Mouse (Mus musculus): Measurements from ENCODE around the gene Vac14. TPM values are rescaled to one million over a fixed set of nuclear protein-coding genes. Genes with fewer than 3 reads are reported as not detected.

Gene Vac14
- polyA plus RNA-seq, 1 experiment from 2014 or later = 35.5 TPM

- Histone ChIP-seq H3K9ac (ENCODE audit: low read length) (no peak overlapping the region), H3K9me3 (ENCODE audit: control insufficient read depth, low read length) (no peaks in the 10 kb centered on the region), H3K27ac (ENCODE audit: low read depth, low read length) (no peak overlapping the region), H3K4me1 (ENCODE audit: control insufficient read depth, insufficient read depth, low read length) (no peaks in the 10 kb centered on the region; the same call in 1 of the 2 replicates), H3K4me2 (ENCODE audit: low read depth) (no peak overlapping the region), H3K27me3 (ENCODE audit: control insufficient read depth, insufficient read depth, low read length) (no peaks in the 10 kb centered on the region), H3K36me3 (ENCODE audit: control insufficient read depth, insufficient read depth, low read length) (peaks cover 20% of the 10 kb centered on the region), H3K4me3 (ENCODE audit: low read depth, low read length) (no peak overlapping the region)
- 88% methylated on average over 8 of the region's 8 CpGs for WGBS
- DNase-seq (ENCODE audit: low spot score) = no peak
- no peak for ATAC-seq (ENCODE audit: insufficient read depth, low FRiP score, low TSS enrichment)
These were observed 113.0 kb downstream of the Vac14 start for GRCm38 (mm10) chr8:110731346-110731859.

GRCm38 (mm10) chr8:110733036-110733435, 114.7 kb downstream of the Vac14 start:
- Histone ChIP-seq H3K4me3 (ENCODE audit: low read depth, low read length) (no peak overlapping the region), H3K9ac (ENCODE audit: low read length) (no peak overlapping the region), H3K9me3 (ENCODE audit: control insufficient read depth, low read length) (no peaks in the 10 kb centered on the region), H3K36me3 (ENCODE audit: control insufficient read depth, insufficient read depth, low read length) (peaks cover 29% of the 10 kb centered on the region), H3K27me3 (ENCODE audit: control insufficient read depth, insufficient read depth, low read length) (no peaks in the 10 kb centered on the region), H3K4me2 (ENCODE audit: low read depth) (no peak overlapping the region), H3K27ac (ENCODE audit: low read depth, low read length) (no peak overlapping the region), H3K4me1 (ENCODE audit: control insufficient read depth, insufficient read depth, low read length) (no peaks in the 10 kb centered on the region)
- WGBS = 94% methylated on average over 8 of the region's 8 CpGs
- DNase-seq (ENCODE audit: low spot score) (no peak), ATAC-seq (ENCODE audit: insufficient read depth, low FRiP score, low TSS enrichment) (no peak)

- ATAC-seq (ENCODE audit: insufficient read depth, low FRiP score, low TSS enrichment) (no peak), DNase-seq (ENCODE audit: low spot score) (no peak)
- Histone ChIP-seq H3K9me3 (ENCODE audit: control insufficient read depth, low read length) (no peaks in the 10 kb centered on the region), H3K36me3 (ENCODE audit: control insufficient read depth, insufficient read depth, low read length) (peaks cover 23% of the 10 kb centered on the region), H3K27ac (ENCODE audit: low read depth, low read length) (no peak overlapping the region), H3K27me3 (ENCODE audit: control insufficient read depth, insufficient read depth, low read length) (no peaks in the 10 kb centered on the region), H3K4me3 (ENCODE audit: low read depth, low read length) (no peak overlapping the region), H3K9ac (ENCODE audit: low read length) (no peak overlapping the region), H3K4me2 (ENCODE audit: low read depth) (no peak overlapping the region), H3K4me1 (ENCODE audit: control insufficient read depth, insufficient read depth, low read length) (no peaks in the 10 kb centered on the region)
- 96% methylated on average over 35 of the region's 35 CpGs for WGBS
These were observed 120.3 kb downstream of the Vac14 start for GRCm38 (mm10) chr8:110738591-110739195.

GRCm38 (mm10) chr8:110740629-110741175, 122.3 kb downstream of the Vac14 start:
- H3K4me2 ChIP-seq (ENCODE audit: low read depth) = no peak overlapping the region
- no peaks in the 10 kb centered on the region for H3K9me3 ChIP-seq (ENCODE audit: control insufficient read depth, low read length)
- WGBS = 93% methylated on average over 5 of the region's 5 CpGs
- H3K4me3 ChIP-seq (ENCODE audit: low read depth, low read length) = no peak overlapping the region
- H3K9ac ChIP-seq (ENCODE audit: low read length) = no peak overlapping the region
- ATAC-seq (ENCODE audit: insufficient read depth, low FRiP score, low TSS enrichment) (no peak), DNase-seq (ENCODE audit: low spot score) (no peak)
- H3K27ac ChIP-seq (ENCODE audit: low read depth, low read length) = no peak overlapping the region
- no peaks in the 10 kb centered on the region for H3K4me1 ChIP-seq (ENCODE audit: control insufficient read depth, insufficient read depth, low read length)
- no peaks in the 10 kb centered on the region for H3K27me3 ChIP-seq (ENCODE audit: control insufficient read depth, insufficient read depth, low read length)
- H3K36me3 ChIP-seq (ENCODE audit: control insufficient read depth, insufficient read depth, low read length) = peaks cover 23% of the 10 kb centered on the region

- 90% methylated on average over 15 of the region's 15 CpGs for WGBS
- Histone ChIP-seq H3K4me1 (ENCODE audit: control insufficient read depth, insufficient read depth, low read length) (no peaks in the 10 kb centered on the region), H3K27me3 (ENCODE audit: control insufficient read depth, insufficient read depth, low read length) (no peaks in the 10 kb centered on the region), H3K36me3 (ENCODE audit: control insufficient read depth, insufficient read depth, low read length) (peaks cover 19% of the 10 kb centered on the region), H3K9me3 (ENCODE audit: control insufficient read depth, low read length) (no peaks in the 10 kb centered on the region), H3K4me2 (ENCODE audit: low read depth) (no peak overlapping the region), H3K27ac (ENCODE audit: low read depth, low read length) (no peak overlapping the region), H3K4me3 (ENCODE audit: low read depth, low read length) (no peak overlapping the region), H3K9ac (ENCODE audit: low read length) (no peak overlapping the region)
- ATAC-seq (ENCODE audit: insufficient read depth, low FRiP score, low TSS enrichment) (no peak), DNase-seq (ENCODE audit: low spot score) (no peak)
These were observed 123.5 kb downstream of the Vac14 start for GRCm38 (mm10) chr8:110741816-110742451.

GRCm38 (mm10) chr8:110742452-110742818, 124.0 kb downstream of the Vac14 start:
- Histone ChIP-seq H3K4me2 (ENCODE audit: low read depth) (no peak overlapping the region), H3K9me3 (ENCODE audit: control insufficient read depth, low read length) (no peaks in the 10 kb centered on the region), H3K36me3 (ENCODE audit: control insufficient read depth, insufficient read depth, low read length) (peaks cover 15% of the 10 kb centered on the region), H3K27me3 (ENCODE audit: control insufficient read depth, insufficient read depth, low read length) (no peaks in the 10 kb centered on the region), H3K27ac (ENCODE audit: low read depth, low read length) (no peak overlapping the region), H3K4me1 (ENCODE audit: control insufficient read depth, insufficient read depth, low read length) (no peaks in the 10 kb centered on the region), H3K9ac (ENCODE audit: low read length) (no peak overlapping the region), H3K4me3 (ENCODE audit: low read depth, low read length) (no peak overlapping the region)
- DNase-seq (ENCODE audit: low spot score) (no peak), ATAC-seq (ENCODE audit: insufficient read depth, low FRiP score, low TSS enrichment) (no peak)
- 94% methylated on average over 5 of the region's 5 CpGs for WGBS

GRCm38 (mm10) chr8:110745162-110745561, 126.8 kb downstream of the Vac14 start:
- no peak overlapping the region for H3K4me2 ChIP-seq (ENCODE audit: low read depth)
- no peak for ATAC-seq (ENCODE audit: insufficient read depth, low FRiP score, low TSS enrichment)
- no peak overlapping the region for H3K27ac ChIP-seq (ENCODE audit: low read depth, low read length)
- DNase-seq (ENCODE audit: low spot score) = no peak
- H3K36me3 ChIP-seq (ENCODE audit: control insufficient read depth, insufficient read depth, low read length) = no peaks in the 10 kb centered on the region
- no peak overlapping the region for H3K9ac ChIP-seq (ENCODE audit: low read length)
- WGBS = 92% methylated on average over 10 of the region's 10 CpGs
- H3K27me3 ChIP-seq (ENCODE audit: control insufficient read depth, insufficient read depth, low read length) = no peaks in the 10 kb centered on the region
- no peaks in the 10 kb centered on the region for H3K4me1 ChIP-seq (ENCODE audit: control insufficient read depth, insufficient read depth, low read length)
- H3K4me3 ChIP-seq (ENCODE audit: low read depth, low read length) = no peak overlapping the region
- H3K9me3 ChIP-seq (ENCODE audit: control insufficient read depth, low read length) = no peaks in the 10 kb centered on the region

GRCm38 (mm10) chr8:110746661-110747060, 128.3 kb downstream of the Vac14 start:
- WGBS = 53% methylated on average over 9 of the region's 9 CpGs
- no peak overlapping the region for H3K9ac ChIP-seq (ENCODE audit: low read length)
- H3K4me2 ChIP-seq (ENCODE audit: low read depth) = no peak overlapping the region
- no peaks in the 10 kb centered on the region for H3K36me3 ChIP-seq (ENCODE audit: control insufficient read depth, insufficient read depth, low read length)
- DNase-seq (ENCODE audit: low spot score) (no peak), ATAC-seq (ENCODE audit: insufficient read depth, low FRiP score, low TSS enrichment) (no peak)
- no peaks in the 10 kb centered on the region for H3K9me3 ChIP-seq (ENCODE audit: control insufficient read depth, low read length)
- H3K27ac ChIP-seq (ENCODE audit: low read depth, low read length) = no peak overlapping the region
- H3K4me3 ChIP-seq (ENCODE audit: low read depth, low read length) = no peak overlapping the region
- no peaks in the 10 kb centered on the region for H3K27me3 ChIP-seq (ENCODE audit: control insufficient read depth, insufficient read depth, low read length)
- no peaks in the 10 kb centered on the region for H3K4me1 ChIP-seq (ENCODE audit: control insufficient read depth, insufficient read depth, low read length)

Measured in neural tube, embryonic 11.5 days (tissue).